Mouse (Mus musculus) midbrain, embryonic 11.5 days (tissue): Measurements from ENCODE around the gene Nfia. TPM values are rescaled to one million over a fixed set of nuclear protein-coding genes. Genes with fewer than 3 reads are reported as not detected.
A peak's percentile ranks its signal among the peaks of the same experiment; 100 is the strongest.

Experiments
- ATAC-seq: fragments of 200-750 bp; cut with Nextera tagmentation; 2 replicates; pipeline ENCODE4 v1.8.0; 2017; ENCODE audit warnings: moderate TSS enrichment, moderate library complexity; ENCODE audit not compliant: low FRiP score
- DNase-seq: peaks from one replicate; pipeline ENCODE4 v3.0.0; 2015; ENCODE audit warnings: low spot score; ENCODE audit errors: missing footprints
- H3K27ac ChIP-seq: fragments of 300-500 bp; sonication (generic); 2 replicates; pipeline ENCODE4 v1.5.1; 2014; ENCODE audit warnings: low read depth, low read length
- H3K27me3 ChIP-seq: fragments of 300-500 bp; sonication (generic); 2 replicates; pipeline ENCODE4 v1.6.1; 2014; ENCODE audit warnings: mild to moderate bottlenecking, low read length, moderate library complexity, mixed read lengths; ENCODE audit not compliant: control insufficient read depth, insufficient read depth
- H3K36me3 ChIP-seq: fragments of 300-500 bp; sonication (generic); 2 replicates; pipeline ENCODE4 v1.6.1; 2014; ENCODE audit warnings: mild to moderate bottlenecking, low read length, moderate library complexity, mixed read lengths; ENCODE audit not compliant: control insufficient read depth, insufficient read depth
- H3K4me1 ChIP-seq: fragments of 300-500 bp; sonication (generic); 2 replicates; pipeline ENCODE4 v1.6.1; 2014; ENCODE audit warnings: low read length; ENCODE audit not compliant: control insufficient read depth, insufficient read depth
- H3K4me2 ChIP-seq: fragments of 300-500 bp; sonication (generic); 2 replicates; pipeline ENCODE4 v1.6.1; 2014; ENCODE audit warnings: mild to moderate bottlenecking, moderate library complexity
- H3K4me3 ChIP-seq: fragments of 300-500 bp; sonication (generic); 2 replicates; pipeline ENCODE4 v1.5.1; 2014; ENCODE audit warnings: low read depth, low read length
- H3K9ac ChIP-seq: fragments of 300-500 bp; sonication (generic); 2 replicates; pipeline ENCODE4 v1.6.1; 2014; ENCODE audit warnings: low read length
- H3K9me3 ChIP-seq: fragments of 300-500 bp; sonication (generic); 2 replicates; pipeline ENCODE4 v1.6.1; 2016; ENCODE audit warnings: low read length; ENCODE audit not compliant: control insufficient read depth
- WGBS: fragments of 180-500 bp; shearing (Covaris S2); extraction: QIAGEN DNeasy Blood & Tissue Kit; methylation state at CpG from one replicate; pipeline ENCODE4 v1.1.7; 2014; 5-methylcytosine and 5-hydroxymethylcytosine counted together
- polyA plus RNA-seq: library from polyadenylated mRNA; unstranded; fragments of >200 nt; fragmentation: Nextera tagmentation; extraction: Ambion mirVana; gene quantifications from 2 replicates; pipeline ENCODE4 v1.2.1, GENCODE M21; 2014

The Nfia gene
- polyA plus RNA-seq, 1 experiment from 2014 or later, result 14.1 TPM

- Histone ChIP-seq H3K4me1 (peaks cover 5% of the 10 kb centered on the region), H3K27ac (no peak overlapping the region), H3K9me3 (no peaks in the 10 kb centered on the region), H3K4me3 (no peak overlapping the region), H3K4me2 (no peak overlapping the region), H3K36me3 (no peaks in the 10 kb centered on the region), H3K9ac (no peak overlapping the region), H3K27me3 (peaks cover 12% of the 10 kb centered on the region; the same call in 1 of the 2 replicates)
- DNase-seq (no peak), ATAC-seq (peak; percentile 62; the same call in 1 of the 2 replicates)
- WGBS, result 76% methylated on average over 11 of the region's 11 CpGs
These were observed 218.9 kb downstream of the Nfia start for GRCm38 (mm10) chr4:97991395-97991794.

- no peaks in the 10 kb centered on the region for H3K36me3 ChIP-seq
- peaks cover 5% of the 10 kb centered on the region for H3K4me1 ChIP-seq
- DNase-seq, result no peak
- H3K4me3 ChIP-seq, result no peak overlapping the region
- peak; percentile 68; the same call in 1 of the 2 replicates for ATAC-seq
- H3K9me3 ChIP-seq, result no peaks in the 10 kb centered on the region
- no peak overlapping the region for H3K4me2 ChIP-seq
- H3K27me3 ChIP-seq, result peaks cover 12% of the 10 kb centered on the region; the same call in 1 of the 2 replicates
- no peak overlapping the region for H3K27ac ChIP-seq
- no peak overlapping the region for H3K9ac ChIP-seq
- WGBS, result 13% methylated on average over 3 of the region's 3 CpGs
These were observed 219.3 kb downstream of the Nfia start for GRCm38 (mm10) chr4:97991880-97992279.

- Histone ChIP-seq H3K4me1 (no peaks in the 10 kb centered on the region), H3K9ac (no peak overlapping the region), H3K4me3 (no peak overlapping the region), H3K27ac (no peak overlapping the region), H3K36me3 (no peaks in the 10 kb centered on the region), H3K4me2 (no peak overlapping the region), H3K27me3 (peaks cover 3% of the 10 kb centered on the region; the same call in 1 of the 2 replicates), H3K9me3 (no peaks in the 10 kb centered on the region)
- ATAC-seq (no peak), DNase-seq (no peak)
- WGBS, result 87% methylated on average over 8 of the region's 8 CpGs
These were observed 223.6 kb downstream of the Nfia start for GRCm38 (mm10) chr4:97995911-97996712.

GRCm38 (mm10) chr4:97997151-97997817, 224.8 kb downstream of the Nfia start:
- peaks cover 4% of the 10 kb centered on the region; the same call in 1 of the 2 replicates for H3K27me3 ChIP-seq
- H3K36me3 ChIP-seq, result no peaks in the 10 kb centered on the region
- H3K4me3 ChIP-seq, result no peak overlapping the region
- no peak overlapping the region for H3K9ac ChIP-seq
- H3K27ac ChIP-seq, result no peak overlapping the region
- no peaks in the 10 kb centered on the region for H3K9me3 ChIP-seq
- DNase-seq, result no peak
- H3K4me1 ChIP-seq, result no peaks in the 10 kb centered on the region
- WGBS, result 86% methylated on average over 11 of the region's 11 CpGs
- no peak overlapping the region for H3K4me2 ChIP-seq
- no peak for ATAC-seq

- H3K4me2 ChIP-seq, result no peak overlapping the region
- ATAC-seq (no peak), DNase-seq (no peak)
- no peak overlapping the region for H3K4me3 ChIP-seq
- no peaks in the 10 kb centered on the region for H3K36me3 ChIP-seq
- H3K9me3 ChIP-seq, result no peaks in the 10 kb centered on the region
- peaks cover 19% of the 10 kb centered on the region for H3K4me1 ChIP-seq
- no peak overlapping the region for H3K27ac ChIP-seq
- 93% methylated on average over 5 of the region's 5 CpGs for WGBS
- H3K27me3 ChIP-seq, result 0 out of 2 replicates have a peak, but pooled peaks cover 2% of the 10 kb centered on the region
- no peak overlapping the region for H3K9ac ChIP-seq
These were observed 229.7 kb downstream of the Nfia start for GRCm38 (mm10) chr4:98002206-98002605.

GRCm38 (mm10) chr4:98003323-98004107, 231.0 kb downstream of the Nfia start:
- Histone ChIP-seq H3K27me3 (0 out of 2 replicates have a peak, but pooled peaks cover 2% of the 10 kb centered on the region), H3K27ac (peak overlapping the region; percentile 71), H3K9ac (peak overlapping the region; percentile 29; the same call in 1 of the 2 replicates), H3K36me3 (no peaks in the 10 kb centered on the region), H3K4me3 (no peak overlapping the region), H3K9me3 (no peaks in the 10 kb centered on the region), H3K4me1 (peaks cover 19% of the 10 kb centered on the region), H3K4me2 (no peak overlapping the region)
- no peak for DNase-seq
- WGBS, result 22% methylated on average over 12 of the region's 12 CpGs
- ATAC-seq, result peak; percentile 83

GRCm38 (mm10) chr4:98004108-98004625, 231.6 kb downstream of the Nfia start:
- 0 out of 2 replicates have a peak, but pooled peaks cover 2% of the 10 kb centered on the region for H3K27me3 ChIP-seq
- peak overlapping the region; percentile 29; the same call in 1 of the 2 replicates for H3K9ac ChIP-seq
- 11% methylated on average over 11 of the region's 11 CpGs for WGBS
- H3K4me3 ChIP-seq, result no peak overlapping the region
- peak overlapping the region; percentile 71 for H3K27ac ChIP-seq
- no peak overlapping the region for H3K4me2 ChIP-seq
- H3K9me3 ChIP-seq, result no peaks in the 10 kb centered on the region
- ATAC-seq, result peak; percentile 86
- peaks cover 19% of the 10 kb centered on the region for H3K4me1 ChIP-seq
- DNase-seq, result peak; percentile 97
- H3K36me3 ChIP-seq, result no peaks in the 10 kb centered on the region

GRCm38 (mm10) chr4:98004986-98005385, 232.5 kb downstream of the Nfia start:
- no peak overlapping the region for H3K4me2 ChIP-seq
- no peak overlapping the region for H3K9ac ChIP-seq
- peaks cover 19% of the 10 kb centered on the region for H3K4me1 ChIP-seq
- 0 out of 2 replicates have a peak, but pooled peaks cover 2% of the 10 kb centered on the region for H3K27me3 ChIP-seq
- H3K4me3 ChIP-seq, result no peak overlapping the region
- no peaks in the 10 kb centered on the region for H3K36me3 ChIP-seq
- 62% methylated on average over 6 of the region's 6 CpGs for WGBS
- no peaks in the 10 kb centered on the region for H3K9me3 ChIP-seq
- DNase-seq (no peak), ATAC-seq (no peak)
- H3K27ac ChIP-seq, result no peak overlapping the region
